Mouse (Mus musculus) kidney, postnatal 25 days (tissue): ENCODE measurements around the gene Shisa5.
A peak's percentile ranks its signal among the peaks of the same experiment; 100 is the strongest.

ENCODE experiments used
- DNase-seq, 2 experiments: peaks; one replicate each; pipeline ENCODE4 v3.0.0; 2021; ENCODE audit warnings: mixed read lengths in 2 of 2

Gene Shisa5

DNA sequence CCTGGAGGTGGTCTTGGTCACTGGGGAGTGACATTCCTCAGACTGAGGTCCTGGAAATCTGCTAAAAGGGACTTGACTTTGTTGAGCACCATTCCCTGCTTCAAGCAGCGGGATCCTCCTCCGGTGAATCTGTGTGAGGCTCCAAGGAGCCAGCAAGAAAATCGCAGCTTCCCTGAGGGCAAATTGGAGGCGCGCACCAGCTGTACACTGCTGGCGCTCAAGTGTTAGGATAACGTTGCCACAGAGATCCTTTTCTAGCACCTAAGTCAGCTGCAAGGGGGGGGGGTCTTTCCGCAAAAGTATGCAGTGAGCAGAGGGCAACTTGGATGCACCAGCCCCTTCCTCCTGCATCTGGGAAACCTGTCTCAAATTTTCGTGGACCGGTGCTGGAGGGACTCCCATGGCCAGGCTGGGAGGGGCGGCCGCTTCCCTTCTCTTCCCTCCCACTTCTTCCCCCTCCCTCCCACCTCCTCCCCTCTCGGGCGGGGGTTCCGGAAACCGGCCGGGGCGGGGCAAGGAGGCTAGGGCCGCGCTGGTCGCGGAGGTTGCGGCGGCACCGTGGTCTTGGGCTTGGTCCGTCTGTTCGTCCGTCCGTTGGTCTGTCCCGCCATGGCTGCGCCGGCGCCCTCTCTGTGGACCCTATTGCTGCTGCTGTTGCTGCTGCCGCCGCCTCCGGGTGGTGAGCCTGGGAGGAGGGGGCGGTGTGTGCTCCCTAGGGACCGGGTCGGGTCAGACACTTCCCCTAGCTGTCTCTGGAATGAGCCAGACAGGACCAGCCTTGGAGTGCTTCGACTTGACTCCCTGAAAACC is at the start of gene Shisa5:
Gene Shisa5 (plus strand): TSS at position 480 of the 810 bp plus-strand sequence.
- peak; percentile 87 to 92 for DNase-seq

DNA sequence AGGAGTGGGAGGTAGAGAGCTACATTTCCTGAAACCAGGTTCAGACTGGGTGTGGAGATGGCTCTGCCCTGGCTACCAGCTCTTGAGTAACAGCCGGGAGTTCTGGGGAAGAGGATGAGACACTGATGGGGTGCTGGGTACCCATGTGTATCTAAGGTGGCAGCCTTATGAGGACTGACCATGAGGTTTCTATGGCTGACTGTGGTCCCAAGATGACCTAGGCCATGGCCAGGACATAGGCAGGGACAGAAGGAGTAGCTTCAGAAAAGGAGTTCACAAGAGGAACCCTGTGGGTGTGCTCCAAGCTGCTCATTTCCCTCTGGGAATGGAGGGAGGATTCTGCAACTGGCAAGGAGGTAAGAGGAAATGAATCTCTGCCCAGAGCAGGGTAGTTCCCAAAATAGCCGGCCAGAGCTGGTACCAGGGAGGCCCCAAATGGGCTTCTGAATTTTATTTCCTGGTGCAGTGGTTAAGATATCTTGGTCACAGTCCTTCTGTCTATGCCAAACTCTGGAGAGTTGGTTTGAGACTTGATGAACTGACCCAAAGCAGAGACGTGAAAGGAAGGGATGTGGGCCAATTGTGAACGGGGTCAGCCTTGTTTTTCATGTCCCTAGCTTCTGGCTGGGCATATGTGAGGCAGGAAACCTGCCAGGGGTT is 48.4 kb upstream of the Shisa5 start:
- no peak for DNase-seq

DNA sequence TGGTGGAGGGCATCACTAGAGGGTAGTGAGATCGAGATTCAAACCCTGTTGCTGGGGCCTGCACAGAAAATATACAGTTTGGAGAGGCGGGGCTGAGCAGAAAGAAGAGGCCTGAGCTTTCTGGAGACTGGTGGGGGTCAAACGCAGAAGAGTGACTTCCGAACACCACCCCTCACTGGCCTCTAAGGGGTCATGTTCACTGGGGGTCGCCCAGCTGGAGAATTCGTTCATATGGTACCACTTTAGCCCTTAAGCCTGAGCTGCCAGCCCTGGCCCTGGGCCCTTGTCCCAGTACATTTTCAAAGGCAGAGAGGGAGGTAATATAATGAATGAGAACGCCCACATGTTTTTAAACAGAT is 47.9 kb upstream of the Shisa5 start:
- DNase-seq = no peak

DNA sequence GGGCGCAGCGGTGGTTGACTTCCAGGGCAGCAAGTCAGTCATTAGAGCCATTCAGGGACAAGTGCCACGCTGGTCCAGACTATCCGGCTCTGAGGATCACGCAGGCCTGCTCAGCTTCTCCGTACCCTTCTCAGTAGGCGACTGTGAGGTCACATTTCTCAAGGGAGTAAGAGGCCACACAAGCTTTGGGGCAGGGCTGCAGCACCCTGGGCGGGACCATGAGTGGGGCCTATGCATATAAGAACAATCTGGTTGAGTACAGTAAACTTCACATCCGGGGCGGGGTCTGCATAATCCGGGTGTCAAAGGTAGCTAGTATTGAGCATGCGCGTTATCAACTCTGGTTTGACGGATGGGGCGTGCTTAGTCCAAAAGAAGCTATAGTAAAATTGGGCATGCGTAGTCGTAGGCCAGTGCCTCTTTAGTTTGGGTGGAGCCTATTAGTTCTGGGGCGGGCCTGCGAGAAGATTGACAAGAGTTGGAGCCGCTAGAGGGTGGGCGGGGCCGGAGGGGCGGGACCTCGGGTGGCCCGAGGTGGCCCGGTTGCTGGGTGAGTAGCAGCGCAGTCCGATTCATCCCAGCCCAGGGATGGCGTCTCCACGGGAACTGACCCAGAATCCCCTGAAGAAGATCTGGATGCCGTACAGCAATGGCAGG is 46.8 kb upstream of the Shisa5 start, which contains the start of gene Pfkfb4:
Gene Pfkfb4 (plus strand): TSS at position 351 of the 657 bp plus-strand sequence.
- peak; percentile 99 for DNase-seq

DNA sequence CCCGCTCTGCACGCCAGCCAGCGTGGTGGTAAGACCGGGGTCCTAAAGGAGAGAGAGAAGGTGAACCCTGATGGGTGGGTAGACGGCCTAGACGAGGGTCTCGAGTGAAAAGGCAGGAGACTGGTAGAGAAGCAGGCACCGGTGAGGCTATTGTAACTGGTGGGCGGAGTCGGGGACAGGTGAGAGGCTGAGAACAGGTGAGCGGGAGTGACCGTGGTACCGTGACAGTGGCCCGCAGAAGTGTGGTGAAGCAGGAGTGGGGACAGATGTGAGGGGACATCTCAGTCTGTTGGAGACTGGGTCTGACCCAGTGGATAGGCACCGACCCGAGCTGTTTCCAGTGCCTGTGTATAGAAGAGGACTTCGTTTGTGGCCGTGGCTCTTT is 46.3 kb upstream of the Shisa5 start:
- DNase-seq = no peak

DNA sequence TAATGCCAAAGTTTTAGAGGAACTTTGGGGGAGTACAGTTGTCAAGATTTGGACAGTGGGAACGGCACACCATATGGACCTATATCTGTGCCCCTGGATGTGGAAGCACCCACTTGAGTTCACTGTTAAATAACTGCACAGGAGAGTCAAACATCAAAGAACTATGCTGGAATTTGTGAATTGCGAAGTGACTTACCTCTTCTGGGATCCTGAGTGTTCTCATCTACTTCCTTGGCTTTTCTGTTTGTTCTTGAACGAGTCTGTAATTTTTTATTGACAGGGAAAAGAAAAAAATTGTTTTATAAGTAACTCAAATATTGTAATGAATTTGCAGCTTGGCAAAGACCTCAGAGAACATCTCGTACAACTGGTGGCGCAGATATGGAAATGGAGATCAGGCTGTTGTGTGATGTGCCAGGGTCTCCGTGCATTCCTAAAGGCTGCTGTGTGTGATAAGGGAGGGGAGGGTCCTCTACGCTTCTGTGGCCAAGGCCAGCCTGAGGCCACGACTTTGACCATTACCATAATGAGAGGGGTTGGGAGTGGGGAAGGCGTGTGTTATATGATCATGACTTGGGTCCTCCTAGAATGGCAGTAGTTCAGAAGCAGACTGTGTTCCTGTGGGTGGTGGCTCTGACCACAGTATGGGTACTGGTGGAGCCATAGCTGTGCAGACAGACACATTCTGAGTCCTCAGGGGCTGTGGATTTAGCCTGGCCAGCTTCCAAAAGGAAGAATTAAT is 45.6 kb upstream of the Shisa5 start:
- no peak for DNase-seq

DNA sequence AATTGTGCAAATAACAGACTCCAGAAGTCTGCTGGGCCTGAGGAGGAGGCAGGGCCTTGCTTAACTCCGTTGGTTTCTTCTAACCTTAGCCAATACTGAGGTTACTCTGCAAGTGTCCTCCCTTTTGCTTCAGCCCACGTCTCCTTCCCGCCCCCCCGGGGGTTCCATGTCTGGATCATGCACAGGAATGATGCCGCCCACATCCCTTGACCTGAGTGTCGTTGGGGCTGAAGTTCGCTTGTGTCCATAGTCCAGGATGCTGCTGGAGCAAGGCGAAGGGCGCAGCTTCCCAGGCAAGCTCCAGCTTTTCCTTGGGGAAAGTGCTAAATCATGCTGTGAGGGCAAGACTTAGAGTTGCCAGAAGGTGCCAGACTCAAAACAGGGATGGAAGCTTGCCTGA is 42.0 kb upstream of the Shisa5 start:
- peak; percentile 78 to 94 for DNase-seq

DNA sequence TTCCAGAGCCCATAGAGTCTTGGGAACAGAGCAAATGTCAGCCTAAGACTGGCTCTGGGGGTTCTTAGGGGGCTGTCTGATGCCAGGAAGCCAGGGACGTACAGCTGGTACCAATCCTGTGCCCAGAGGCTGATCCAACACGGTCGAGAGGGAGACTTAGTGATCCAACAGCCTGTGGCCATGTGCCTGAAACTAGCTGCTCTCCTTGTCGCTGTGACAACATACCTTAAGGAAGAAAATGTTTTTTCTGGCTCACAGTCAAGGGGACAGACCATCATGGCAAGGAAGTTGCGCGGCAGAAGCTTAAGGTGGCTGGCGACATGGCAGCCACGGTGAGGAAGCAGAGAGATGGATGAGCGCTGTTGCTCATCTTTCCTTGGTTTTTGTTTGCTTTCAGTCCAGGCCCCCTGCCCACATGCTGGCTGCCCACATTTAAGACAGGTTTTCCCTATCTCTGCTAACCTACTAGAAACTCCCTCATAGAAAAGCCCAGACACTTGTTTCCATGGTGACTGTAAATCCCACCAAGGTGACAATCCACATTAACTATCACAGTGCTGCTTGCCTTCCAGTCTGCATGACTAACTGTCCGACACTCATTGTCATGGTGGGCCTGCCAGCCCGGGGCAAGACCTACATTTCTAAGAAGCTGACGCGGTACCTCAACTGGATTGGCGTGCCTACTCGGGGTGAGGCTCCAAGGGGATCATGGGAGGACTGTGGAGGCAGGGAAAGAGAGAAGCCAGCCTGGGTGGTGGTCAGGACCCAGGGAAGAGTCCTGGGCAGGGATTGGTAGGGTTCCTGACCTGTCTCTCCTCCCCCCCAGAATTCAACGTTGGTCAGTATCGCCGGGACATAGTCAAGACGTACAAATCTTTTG is 39.8 kb upstream of the Shisa5 start:
- DNase-seq = no peak

DNA sequence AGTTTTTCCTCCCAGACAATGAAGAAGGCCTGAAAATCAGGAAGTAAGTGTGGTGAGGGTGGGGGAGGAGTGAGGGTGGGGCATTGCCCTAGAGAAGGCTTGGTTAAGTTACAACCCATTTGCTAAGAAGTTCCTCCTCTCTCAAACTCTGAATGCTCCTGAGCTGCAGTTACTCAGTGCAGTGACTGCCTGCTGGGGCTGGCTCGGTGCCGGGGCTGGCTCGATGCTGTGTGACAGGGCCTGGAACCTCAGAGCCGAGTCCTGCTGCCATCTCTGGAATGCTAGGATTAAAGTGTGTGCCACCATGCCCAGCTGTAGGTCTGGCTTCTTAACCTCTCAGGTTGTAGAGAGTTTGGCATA is 39.2 kb upstream of the Shisa5 start:
- no peak for DNase-seq

DNA sequence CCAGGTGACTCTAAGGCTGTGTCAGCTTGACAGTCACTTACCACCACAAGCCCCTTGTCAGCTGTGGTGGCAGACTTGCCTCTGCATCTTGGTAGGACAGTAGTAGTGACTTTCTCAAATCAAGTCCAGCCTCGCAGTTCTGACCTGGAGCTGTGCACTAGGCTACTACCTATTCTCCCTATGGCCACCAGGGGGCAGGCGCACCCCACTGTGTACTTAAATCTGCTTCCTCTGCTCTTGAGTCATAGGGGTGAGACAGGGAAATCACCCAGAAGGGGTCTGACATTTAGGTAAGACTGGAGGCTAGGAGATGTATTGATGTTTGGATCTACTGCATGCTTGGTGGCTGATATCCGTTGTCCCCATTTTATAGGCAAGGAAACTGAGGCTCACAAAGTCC is 37.6 kb upstream of the Shisa5 start:
- DNase-seq = peak; percentile 77 to 80

DNA sequence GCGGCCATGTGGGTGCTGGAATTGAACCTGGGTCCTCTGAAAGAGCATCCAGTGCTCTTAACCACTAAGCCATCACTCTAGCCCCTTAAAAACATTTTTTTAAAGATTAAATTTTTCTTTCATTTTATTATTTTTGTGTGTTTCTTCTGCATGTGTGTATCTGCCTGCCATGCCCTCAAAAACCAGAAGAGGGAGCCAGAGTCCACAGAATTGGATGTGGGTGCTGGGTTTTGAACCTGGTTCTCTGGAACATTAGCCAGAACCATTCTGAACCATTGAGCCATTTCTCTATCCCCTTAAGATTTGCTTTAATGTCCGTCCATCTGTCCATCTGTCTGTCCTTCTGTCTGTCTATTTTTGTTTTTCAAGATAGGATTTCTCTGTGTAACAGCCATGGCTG is 35.2 kb upstream of the Shisa5 start:
- DNase-seq = peak; percentile 52 to 70

DNA sequence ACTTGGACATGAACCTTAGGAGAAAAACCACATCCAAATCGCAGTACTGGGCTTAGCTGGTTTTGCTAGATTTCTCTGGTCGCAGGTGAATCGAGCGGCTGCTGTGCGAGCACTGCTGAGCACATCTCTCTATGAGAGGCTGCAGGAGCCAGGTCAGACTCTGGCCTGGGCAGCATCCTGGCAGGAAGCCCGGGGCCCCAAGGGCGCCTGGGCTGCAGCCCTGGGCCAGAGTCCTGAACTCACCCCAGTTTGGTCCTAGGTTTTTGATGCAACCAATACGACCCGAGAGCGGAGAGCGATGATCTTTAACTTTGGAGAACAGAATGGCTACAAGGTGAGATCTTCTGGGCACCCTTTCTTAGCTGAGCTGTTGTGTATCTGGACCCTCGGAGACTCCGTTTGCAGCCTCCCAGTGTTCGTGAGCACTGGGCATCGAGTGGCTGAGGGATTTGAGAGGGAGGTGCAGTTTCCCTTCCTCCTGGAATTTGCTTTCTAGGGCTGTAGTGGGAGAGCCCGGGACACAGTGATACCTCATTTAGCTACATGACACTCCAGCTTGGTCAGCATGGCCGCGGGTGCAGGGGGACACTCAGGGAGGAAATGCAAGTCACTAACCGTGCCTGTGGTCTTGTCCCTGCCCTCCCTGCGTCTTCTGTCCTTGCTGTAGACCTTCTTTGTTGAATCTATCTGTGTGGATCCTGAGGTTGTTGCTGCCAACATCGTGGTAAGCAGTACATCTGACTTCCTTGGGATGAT is 31.2 kb upstream of the Shisa5 start:
- DNase-seq = no peak

DNA sequence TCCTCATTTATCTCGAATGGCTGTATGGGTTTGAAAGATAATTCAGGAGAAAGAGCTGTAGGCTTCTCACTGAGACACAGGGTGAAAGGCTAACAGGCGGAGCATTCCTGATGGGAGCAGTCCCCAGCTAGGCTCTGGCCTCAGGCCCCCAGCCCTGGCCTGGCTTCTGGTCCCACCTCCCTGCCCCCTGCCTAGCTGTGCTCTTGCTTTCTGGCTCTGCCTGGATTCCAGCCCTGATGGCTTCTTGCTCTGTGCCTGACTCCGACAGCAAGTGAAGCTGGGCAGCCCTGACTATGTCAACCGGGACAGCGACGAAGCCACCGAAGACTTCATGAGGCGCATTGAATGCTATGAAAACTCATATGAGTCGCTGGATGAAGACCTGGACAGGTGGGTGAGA is 30.3 kb upstream of the Shisa5 start:
- no peak for DNase-seq

DNA sequence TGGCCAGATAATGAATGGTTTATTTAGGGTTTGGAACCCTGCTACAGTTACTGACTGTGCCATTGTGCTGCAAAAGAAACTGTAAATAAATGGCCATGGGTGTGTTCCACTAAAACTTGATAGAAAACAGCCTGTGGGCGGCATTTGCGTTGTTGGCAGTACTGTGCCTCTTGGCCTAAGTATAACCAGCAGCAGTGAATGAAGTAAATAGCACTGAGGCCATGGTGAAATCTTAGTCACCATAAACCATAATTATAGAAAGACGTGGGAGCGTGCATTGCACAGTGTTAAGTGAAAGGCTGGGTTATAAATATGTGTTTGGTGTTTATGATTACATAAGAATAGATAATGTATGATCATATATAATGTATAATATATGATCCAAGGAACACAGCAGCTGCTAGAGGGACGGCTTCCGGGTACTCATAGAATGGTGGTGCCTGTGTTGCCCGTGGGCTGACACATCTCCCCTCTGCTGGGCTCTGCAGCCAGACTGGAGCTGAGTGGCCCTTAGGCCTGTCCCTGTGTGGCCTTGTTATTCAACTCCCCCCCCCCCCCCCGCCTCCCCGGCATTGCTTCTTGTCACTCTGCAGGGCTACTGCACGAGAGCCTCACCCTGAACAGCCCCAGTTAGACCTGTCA is 29.2 kb upstream of the Shisa5 start:
- DNase-seq = no peak

DNA sequence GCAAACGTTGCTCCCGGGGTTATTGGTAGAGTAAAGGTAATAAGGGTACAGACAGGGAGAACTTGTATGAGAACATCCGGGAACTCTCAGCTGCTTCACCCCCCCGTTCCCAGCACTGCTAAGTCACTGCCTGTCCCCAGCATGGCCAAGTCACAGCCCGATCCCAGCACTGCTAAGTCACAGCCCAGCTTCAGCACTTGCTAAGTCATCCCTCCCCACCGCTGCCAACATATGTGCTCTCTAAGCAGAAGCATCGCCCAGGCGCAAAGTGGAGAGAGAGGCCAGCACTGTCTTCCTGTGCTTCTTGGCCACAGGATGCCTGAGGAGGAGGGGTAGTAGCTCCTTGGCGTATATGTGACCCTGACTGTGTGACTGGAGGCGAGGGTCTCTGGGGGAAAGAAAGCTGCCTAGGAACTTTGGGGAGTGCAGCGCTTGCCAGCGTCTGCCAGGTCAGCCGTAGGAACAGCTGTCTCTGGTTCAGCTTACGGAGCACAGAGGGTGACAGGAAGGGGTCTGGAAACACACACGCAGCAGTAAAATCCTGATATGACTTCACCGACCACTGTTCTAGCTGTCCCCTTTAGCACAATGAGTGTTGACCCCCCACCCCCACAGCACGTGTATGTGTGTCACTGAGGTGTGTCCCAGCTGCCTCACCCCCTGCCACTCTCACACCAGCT is 28.6 kb upstream of the Shisa5 start:
- peak in 1 of 2 experiments; percentile 47 for DNase-seq

DNA sequence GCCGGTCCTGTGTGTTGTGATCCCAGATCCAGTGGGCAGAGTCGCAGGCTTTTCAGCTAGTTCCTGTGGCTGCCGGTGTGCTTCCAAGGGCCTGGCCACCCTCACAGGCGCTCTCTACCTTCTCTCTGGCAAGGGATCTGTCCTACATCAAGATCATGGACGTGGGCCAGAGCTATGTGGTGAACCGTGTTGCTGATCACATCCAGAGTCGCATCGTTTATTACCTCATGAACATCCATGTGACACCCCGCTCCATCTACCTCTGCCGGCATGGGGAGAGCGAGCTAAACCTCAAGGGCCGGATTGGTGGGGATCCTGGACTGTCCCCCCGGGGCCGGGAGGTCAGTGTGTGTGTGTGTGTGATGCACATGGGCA is 28.1 kb upstream of the Shisa5 start:
- DNase-seq = no peak

DNA sequence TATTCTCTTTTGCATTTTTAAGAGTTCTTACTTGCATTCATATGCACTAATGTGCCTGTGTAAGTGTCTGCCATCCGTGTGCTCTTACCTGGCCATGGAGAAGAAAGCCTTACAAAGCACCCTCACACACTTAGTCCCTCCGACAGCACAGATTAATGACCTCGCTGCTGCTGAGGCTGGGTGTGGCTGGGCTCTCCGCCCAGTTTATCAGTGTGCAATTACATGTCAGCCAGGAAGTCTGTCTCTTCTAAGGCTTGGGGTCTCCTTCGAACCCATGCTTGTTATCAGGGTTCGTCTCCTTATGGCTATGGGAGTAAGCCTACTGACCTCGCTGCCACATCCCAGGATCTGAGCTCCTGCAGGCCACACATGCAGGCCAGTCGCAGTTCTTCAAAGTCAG is 23.0 kb upstream of the Shisa5 start:
- DNase-seq = peak in 1 of 2 experiments; percentile 21

DNA sequence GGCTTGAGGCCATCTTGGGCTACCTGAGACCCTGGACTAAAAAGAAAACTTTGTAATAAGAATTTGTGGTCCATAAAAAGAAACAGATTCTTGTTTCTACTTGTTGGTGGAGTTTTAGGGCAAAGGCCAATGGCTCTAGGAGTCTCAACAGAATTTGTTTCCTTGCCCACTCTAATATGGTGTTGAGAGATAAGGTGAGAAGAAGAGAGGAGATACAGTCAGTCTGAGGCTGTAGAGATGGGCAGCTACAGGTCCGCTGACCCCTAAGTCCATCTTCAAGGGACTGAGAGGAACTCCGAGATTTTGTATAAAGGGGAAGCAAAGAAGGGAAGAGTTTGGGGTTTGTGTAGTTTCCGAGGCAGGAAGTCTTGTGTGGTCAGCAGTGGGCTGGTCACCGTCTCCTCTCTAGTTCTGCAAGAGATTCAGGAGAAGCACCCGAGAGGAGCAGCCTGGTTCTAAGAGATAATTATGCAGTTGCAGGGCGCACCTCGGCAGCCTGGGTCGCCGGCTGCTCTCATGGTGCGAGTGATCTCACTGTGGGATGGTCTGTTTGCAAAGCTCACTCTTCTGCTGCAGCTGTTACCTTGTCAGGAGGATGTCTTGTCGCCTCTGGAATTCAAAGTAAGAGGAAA is 21.3 kb upstream of the Shisa5 start:
- DNase-seq = no peak

DNA sequence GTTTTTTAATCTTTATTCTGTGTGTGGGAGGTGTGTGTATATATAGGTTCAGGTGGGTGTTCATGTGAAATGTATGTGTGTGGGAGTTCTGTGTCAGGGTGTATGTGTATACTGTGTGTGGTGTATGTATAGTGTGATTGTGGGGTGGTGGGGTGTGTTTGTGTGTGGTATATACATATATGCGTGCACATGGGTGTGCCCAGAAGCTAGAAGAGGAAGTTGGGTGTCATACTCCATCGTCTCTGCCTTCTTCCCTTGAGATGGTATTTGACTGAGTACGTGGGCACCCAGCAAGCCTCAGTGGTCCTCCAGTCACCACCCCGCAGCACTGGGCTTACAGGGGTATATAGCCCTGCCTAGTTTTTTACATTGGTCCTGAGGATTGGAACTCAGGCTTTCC is 16.9 kb upstream of the Shisa5 start:
- peak in 1 of 2 experiments; percentile 0 for DNase-seq
